Mouse (Mus musculus): ENCODE data around the gene Cox20. TPM values are rescaled to one million over a fixed set of nuclear protein-coding genes. Genes with fewer than 3 reads are reported as not detected.

Gene Cox20
- polyA plus RNA-seq, 1 experiment from 2014 or later = 77.3 TPM

Small RNA genes lying within 50 kb of the gene (microRNA-seq; reads per million reads assigned to microRNA genes)
- gene Gm27458 = not detected

Other genes starting within 250 kb of the Cox20 start
- gene Desi2, start 131.7 kb upstream of the Cox20 start, polyA plus RNA-seq (2016; fragmentation: Nextera tagmentation; extraction: Ambion mirVana) = 14.7 and 19.1 TPM in 2 replicates
- 437 and 457 TPM in 2 replicates for gene Hnrnpu, start 18.7 kb downstream of the Cox20 start, polyA plus RNA-seq (2016; fragmentation: Nextera tagmentation; extraction: Ambion mirVana)
- 6.7 and 9.4 TPM in 2 replicates for gene Efcab2, start 87.0 kb downstream of the Cox20 start, polyA plus RNA-seq (2016; fragmentation: Nextera tagmentation; extraction: Ambion mirVana)
- gene Kif26b, start 210.0 kb downstream of the Cox20 start, polyA plus RNA-seq (2016; fragmentation: Nextera tagmentation; extraction: Ambion mirVana) = 4.6 and 4.7 TPM in 2 replicates

Data from forebrain, embryonic 10.5 days (tissue).